In the genomic region with DNA sequence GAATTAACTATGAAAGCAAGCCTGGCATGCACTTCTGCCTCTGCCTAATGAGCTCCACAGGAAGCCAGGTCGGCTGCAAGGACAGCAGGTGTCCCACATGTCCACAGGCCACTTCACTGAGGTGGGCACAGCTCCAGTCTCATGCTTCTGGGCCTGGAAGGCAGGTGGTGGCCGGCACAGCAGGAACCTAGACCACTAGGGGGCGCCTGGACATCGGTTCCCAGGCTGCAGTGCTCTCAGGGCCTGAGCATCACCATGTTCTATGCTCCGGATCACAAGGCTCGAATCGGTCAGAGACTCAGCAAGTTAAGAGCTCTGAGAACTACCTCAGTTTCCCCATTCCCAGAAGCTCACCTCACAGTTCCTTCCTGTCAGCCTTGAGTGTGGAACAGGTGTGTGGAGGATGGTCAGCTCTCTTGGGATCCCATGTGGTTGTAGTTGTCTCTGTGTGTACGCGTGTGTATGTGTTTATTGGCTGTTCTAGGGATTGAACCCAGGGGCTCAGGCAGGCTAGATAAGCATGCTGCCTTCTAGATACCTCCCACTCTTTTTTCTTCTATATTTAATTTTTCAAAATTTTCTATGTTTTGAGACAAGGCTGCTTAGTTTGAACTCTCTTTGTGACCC, we compare ENCODE assay signal across 8 mouse cellular contexts.
DNase-seq lines count a peak whose midpoint lies in the region; ATAC-seq and TF ChIP-seq lines count a peak whose summit lies in the region.

No protein-coding gene starts in this region.

- TF ChIP-seq EP300 in liver, postnatal 0 days (IDR thresholded peaks at IDR 0.05; ENCODE audit: low read depth) = no peak

- TF ChIP-seq POLR2A in olfactory bulb, adult 2 months (IDR thresholded peaks at IDR 0.05; ENCODE audit: insufficient read depth, low read depth, low read length) = no peak

- H3K27ac ChIP-seq in forebrain, embryonic 11.5 days (ENCODE audit: low read depth, low read length) = no peak overlapping the region
- no peak overlapping the region for H3K27ac ChIP-seq in liver, postnatal 0 days (ENCODE audit: low read depth)
- H3K27ac ChIP-seq in olfactory bulb, adult 2 months (ENCODE audit: insufficient read depth, low read depth, low read length) = no peak overlapping the region

- no peak overlapping the region for H3K9ac ChIP-seq in forebrain, embryonic 11.5 days (ENCODE audit: low read length)
- no peak overlapping the region for H3K9ac ChIP-seq in liver, postnatal 0 days (replicated peaks)

- H3K4me3 ChIP-seq in E14TG2a.4 (replicated peaks; ENCODE audit: low read length) = no peak overlapping the region
- no peak overlapping the region for H3K4me3 ChIP-seq in forebrain, embryonic 11.5 days (ENCODE audit: low read depth, low read length)
- H3K4me3 ChIP-seq in liver, postnatal 0 days (ENCODE audit: low read depth, low read length) = no peak overlapping the region
- H3K4me3 ChIP-seq in olfactory bulb, adult 2 months (ENCODE audit: insufficient read depth, low read depth, low read length) = no peak overlapping the region

- 0 out of 2 replicates have a peak, but pooled peaks cover 5% of the 10 kb centered on the region for H3K27me3 ChIP-seq in E14TG2a.4 (ENCODE audit: insufficient read depth, low read length)
- no peaks in the 10 kb centered on the region for H3K27me3 ChIP-seq in forebrain, embryonic 11.5 days (ENCODE audit: control insufficient read depth, insufficient read depth, low read length)
- H3K27me3 ChIP-seq in liver, postnatal 0 days (ENCODE audit: insufficient read depth, low read length) = no peaks in the 10 kb centered on the region

- no peak overlapping the region for H3K4me2 ChIP-seq in forebrain, embryonic 11.5 days (ENCODE audit: low read depth, low read length, severe bottlenecking)
- no peak overlapping the region for H3K4me2 ChIP-seq in liver, postnatal 0 days (ENCODE audit: low read depth, low read length)

- intact Hi-C loops in heart, postnatal 14 days (cut with DNase I) = loop anchor here (2.0 to 5.0 kb wide), 2 partner anchors 628 to 646 kb away; no protein-coding TSS in a partner anchor

- peak; percentile 67 for ATAC-seq in forebrain, embryonic 11.5 days (replicated peaks; ENCODE audit: low FRiP score)
- no peak for ATAC-seq in liver, postnatal 0 days

- H3K9me3 ChIP-seq in E14TG2a.4 (ENCODE audit: low read length) = no peaks in the 10 kb centered on the region
- no peaks in the 10 kb centered on the region for H3K9me3 ChIP-seq in forebrain, embryonic 11.5 days (ENCODE audit: control insufficient read depth, low read length)
- H3K9me3 ChIP-seq in liver, postnatal 0 days (ENCODE audit: low read length) = no peaks in the 10 kb centered on the region

- peak; percentile 74 for TF ChIP-seq CTCF in E14TG2a.4 (conservative IDR thresholded peaks at IDR 0.05; ENCODE audit: low read length)
- TF ChIP-seq CTCF in liver, postnatal 0 days (IDR thresholded peaks at IDR 0.05; ENCODE audit: low read depth) = peak; percentile 79
- TF ChIP-seq CTCF in olfactory bulb, adult 2 months (IDR thresholded peaks at IDR 0.05; ENCODE audit: insufficient read depth, low read depth, low read length) = peak; percentile 89

- no peaks in the 10 kb centered on the region for H3K36me3 ChIP-seq in E14TG2a.4 (ENCODE audit: insufficient read depth, low read length)
- H3K36me3 ChIP-seq in forebrain, embryonic 11.5 days (ENCODE audit: control insufficient read depth, insufficient read depth, low read length) = no peaks in the 10 kb centered on the region
- no peaks in the 10 kb centered on the region for H3K36me3 ChIP-seq in liver, postnatal 0 days (replicated peaks; ENCODE audit: insufficient read depth, low read length)

- peak; percentile 6 for DNase-seq in c-Kit-negative CD71-positive TER-119-positive erythroid progenitor cells, embryonic 14.5 days (ENCODE audit: low read depth, low spot score)
- peak; percentile 91 for DNase-seq in forebrain, embryonic 11.5 days (ENCODE audit: low spot score)
- peak; percentile 78 to 86 for DNase-seq in heart, postnatal 14 days
- DNase-seq in kidney, postnatal 4 days = peak; percentile 88 to 89
- DNase-seq in liver, postnatal 0 days = peak; percentile 73
- peak; percentile 4 to 5 for DNase-seq in thymus, adult 18-20 months

- 36% methylated on average over 9 of the region's 9 CpGs for WGBS in forebrain, embryonic 11.5 days
- WGBS in liver, postnatal 0 days (ENCODE audit: insufficient replicate concordance) = 32% methylated on average over 9 of the region's 9 CpGs
- WGBS in olfactory bulb, adult 2 months = 31% methylated on average over 9 of the region's 9 CpGs

- H3K4me1 ChIP-seq in E14TG2a.4 (replicated peaks; ENCODE audit: low read depth, low read length) = peaks cover 5% of the 10 kb centered on the region; the same call in 1 of the 2 replicates
- H3K4me1 ChIP-seq in forebrain, embryonic 11.5 days (replicated peaks; ENCODE audit: control insufficient read depth, insufficient read depth, low read length) = peaks cover 6% of the 10 kb centered on the region
- no peaks in the 10 kb centered on the region for H3K4me1 ChIP-seq in liver, postnatal 0 days (ENCODE audit: insufficient read depth)
- peaks cover 11% of the 10 kb centered on the region for H3K4me1 ChIP-seq in olfactory bulb, adult 2 months (ENCODE audit: control insufficient read depth, insufficient read depth, low read length)

Comparison
In these comparisons a context has a peak if more than half of its experiments do, and no peak if none do; other contexts are left out.
1. DNase-seq: peak in every context shown above with its lines; median percentile 91 in forebrain, embryonic 11.5 days; 88 in kidney, postnatal 4 days; 82 in heart, postnatal 14 days; 73 in liver, postnatal 0 days; 6 in c-Kit-negative CD71-positive TER-119-positive erythroid progenitor cells, embryonic 14.5 days; 4 in thymus, adult 18-20 months.